Mouse (Mus musculus) layer of hippocampus, postnatal 14 days (tissue): Measurements from ENCODE around the gene Prr30. TPM values are rescaled to one million over a fixed set of nuclear protein-coding genes. Genes with fewer than 3 reads are reported as not detected.
"Not testable (repeated sequence)": the region's sequence is repeated elsewhere in the genome, so short reads cannot be mapped to it uniquely, and the experiment has no call there.

Source experiments
- DNase-seq, 2 experiments: peaks; one replicate each; pipeline ENCODE4 v3.0.0; 2021 to 2022; ENCODE audit warnings: low spot score in 2 of 2, mixed read lengths in 1 of 2
- long read RNA-seq, 2 experiments: library from polyadenylated mRNA; stranded (forward); transcript quantifications; one replicate each; pipeline ENCODE4 v2.0.0; 2021
- total RNA-seq, 2 experiments: library from RNA; stranded (reverse); gene quantifications; 2 replicates each; pipeline ENCODE4 v1.2.3; 2021

The Prr30 gene
- under 1 TPM in 1 of 2 experiments, not detected in 1; 0.48 TPM for total RNA-seq
- long read RNA-seq, experiment 1, result 0 reads
- long read RNA-seq, experiment 2, result 0 reads

- no peak for DNase-seq
Measured at GRCm38 (mm10) chr14:101200230-101200629, at the start of gene Prr30. TSS of gene Prr30 (minus strand) at chr14:101200330.

GRCm38 (mm10) chr14:101246793-101247192 is 46.7 kb upstream of the Prr30 start:
- no peak for DNase-seq

- no peak for DNase-seq
Measured at GRCm38 (mm10) chr14:101245706-101246105, 45.6 kb upstream of the Prr30 start.

- DNase-seq, result not testable (repeated sequence)
Measured at GRCm38 (mm10) chr14:101244441-101244840, 44.3 kb upstream of the Prr30 start.

- no peak for DNase-seq
Measured at GRCm38 (mm10) chr14:101237965-101238364, 37.8 kb upstream of the Prr30 start.

- peak in 1 of 2 experiments; percentile 15 for DNase-seq
Measured at GRCm38 (mm10) chr14:101229068-101229467, 28.9 kb upstream of the Prr30 start.

GRCm38 (mm10) chr14:101222319-101222718 is 22.2 kb upstream of the Prr30 start:
- no peak for DNase-seq

- no peak for DNase-seq
Measured at GRCm38 (mm10) chr14:101172258-101172657, 27.9 kb downstream of the Prr30 start.
